Mouse (Mus musculus) spleen, adult 2 months (tissue): ENCODE results near the gene Gpx8.

Experiments
- CTCF ChIP-seq: fragments of 200-500 bp; IDR thresholded peaks from 2 replicates; pipeline ENCODE4 v1.5.1; 2011; ENCODE audit warnings: mild to moderate bottlenecking, inconsistent platforms; ENCODE audit not compliant: insufficient read depth, insufficient read length, insufficient replicate concordance; ENCODE audit errors: extremely low read depth
- POLR2A ChIP-seq: fragments of 200-500 bp; IDR thresholded peaks from 2 replicates; pipeline ENCODE4 v1.6.1; 2011; ENCODE audit warnings: low read depth, low read length, inconsistent platforms

- TF ChIP-seq CTCF = no peak
- no peak for TF ChIP-seq POLR2A
Observed at GRCm38 (mm10) chr13:113044876-113045275, 1.3 kb downstream of the Gpx8 start.
